Mouse (Mus musculus) bone marrow, adult 2 months (tissue): Measurements from ENCODE around the gene Il6st.

Experiments
- CTCF ChIP-seq: fragments of 200-500 bp; IDR thresholded peaks from 2 replicates; pipeline ENCODE4 v1.5.1; 2011; ENCODE audit warnings: low read length, control low read depth; ENCODE audit not compliant: control insufficient read depth, insufficient read depth
- POLR2A ChIP-seq: fragments of 200-500 bp; IDR thresholded peaks from 2 replicates; pipeline ENCODE4 v1.6.1; 2011; ENCODE audit warnings: low read depth, mild to moderate bottlenecking, control low read depth, low read length, borderline replicate concordance; ENCODE audit not compliant: control insufficient read depth

GRCm38 (mm10) chr13:112439917-112440361, 23.9 kb upstream of the Il6st start:
- TF ChIP-seq POLR2A (no peak; the same call in 1 of the 2 replicates), CTCF (no peak)
